Mouse (Mus musculus) G1E (cell line): ENCODE results near the gene B3galnt2. TPM values are rescaled to one million over a fixed set of nuclear protein-coding genes. Genes with fewer than 3 reads are reported as not detected.
A peak's percentile ranks its signal among the peaks of the same experiment; 100 is the strongest.
"Not testable (repeated sequence)": the region's sequence is repeated elsewhere in the genome, so short reads cannot be mapped to it uniquely, and the experiment has no call there.

Experiments used
- ATAC-seq: 2 replicates; pipeline ENCODE4 v1.8.0; 2016; ENCODE audit warnings: mild to moderate bottlenecking; ENCODE audit not compliant: insufficient number of reproducible peaks, poor library complexity, low FRiP score, severe bottlenecking; ENCODE audit errors: extremely low read depth
- DNase-seq: peaks from one replicate; pipeline ENCODE4 v3.0.0; 2012; ENCODE audit warnings: low spot score
- H3K27me3 ChIP-seq: 2 replicates; pipeline ENCODE4 v1.6.1; 2012; ENCODE audit warnings: mild to moderate bottlenecking, low read length, inconsistent platforms; ENCODE audit not compliant: insufficient read depth
- H3K36me3 ChIP-seq: replicated peaks from 2 replicates; pipeline ENCODE3; 2012; ENCODE audit warnings: mild to moderate bottlenecking, inconsistent platforms
- H3K4me1 ChIP-seq: 2 replicates; pipeline ENCODE4 v1.6.1; 2012; ENCODE audit warnings: low read depth, low read length, inconsistent platforms, mixed read lengths; ENCODE audit not compliant: insufficient read depth
- H3K4me3 ChIP-seq: 2 replicates; pipeline ENCODE4 v1.5.1; 2012; ENCODE audit warnings: low read depth, mild to moderate bottlenecking, inconsistent platforms, low read length, moderate library complexity, mixed read lengths
- H3K9me3 ChIP-seq: replicated peaks from 2 replicates; pipeline ENCODE4 v1.6.1; 2012; ENCODE audit warnings: inconsistent platforms
- CTCF ChIP-seq: IDR thresholded peaks from 2 replicates; pipeline ENCODE4 v1.5.1; 2012; ENCODE audit warnings: low read depth, low read length, inconsistent platforms, mixed read lengths
- GATA1 ChIP-seq: IDR thresholded peaks from 2 replicates; pipeline ENCODE4 v1.6.1; 2012; ENCODE audit warnings: borderline replicate concordance, low read length, inconsistent platforms, mixed read lengths
- GATA2 ChIP-seq: IDR thresholded peaks from 2 replicates; pipeline ENCODE4 v1.6.1; 2012; ENCODE audit warnings: low read depth, low read length, inconsistent platforms, borderline replicate concordance
- POLR2AphosphoS5 ChIP-seq: IDR thresholded peaks from 2 replicates; pipeline ENCODE4 v1.6.1; 2012; ENCODE audit warnings: low read depth, low read length, inconsistent platforms; ENCODE audit not compliant: insufficient replicate concordance
- TAL1 ChIP-seq: conservative IDR thresholded peaks from 2 replicates; pipeline ENCODE4 v1.6.1; 2012; ENCODE audit warnings: low read depth, low read length, inconsistent platforms, mixed read lengths
- polyA plus RNA-seq: library from polyadenylated mRNA; stranded (reverse); fragments of >175 nt; gene quantifications from 2 replicates; pipeline ENCODE4 v1.2.3, GENCODE M21; 2012
- total RNA-seq, 2 experiments: library from RNA; stranded (forward) in 1 of 2; stranded (reverse) in 1 of 2; fragments of 200-1000 nt in 1 of 2; fragments of >200 nt in 1 of 2; fragmentation: Nextera tagmentation in 1 of 2; gene quantifications; 2 replicates each; pipeline ENCODE4 v1.2.3; 2014 to 2017

Gene B3galnt2
- total and polyA plus RNA-seq, 3 experiments: 59.1 to 101 (median 73.3) TPM

DNA sequence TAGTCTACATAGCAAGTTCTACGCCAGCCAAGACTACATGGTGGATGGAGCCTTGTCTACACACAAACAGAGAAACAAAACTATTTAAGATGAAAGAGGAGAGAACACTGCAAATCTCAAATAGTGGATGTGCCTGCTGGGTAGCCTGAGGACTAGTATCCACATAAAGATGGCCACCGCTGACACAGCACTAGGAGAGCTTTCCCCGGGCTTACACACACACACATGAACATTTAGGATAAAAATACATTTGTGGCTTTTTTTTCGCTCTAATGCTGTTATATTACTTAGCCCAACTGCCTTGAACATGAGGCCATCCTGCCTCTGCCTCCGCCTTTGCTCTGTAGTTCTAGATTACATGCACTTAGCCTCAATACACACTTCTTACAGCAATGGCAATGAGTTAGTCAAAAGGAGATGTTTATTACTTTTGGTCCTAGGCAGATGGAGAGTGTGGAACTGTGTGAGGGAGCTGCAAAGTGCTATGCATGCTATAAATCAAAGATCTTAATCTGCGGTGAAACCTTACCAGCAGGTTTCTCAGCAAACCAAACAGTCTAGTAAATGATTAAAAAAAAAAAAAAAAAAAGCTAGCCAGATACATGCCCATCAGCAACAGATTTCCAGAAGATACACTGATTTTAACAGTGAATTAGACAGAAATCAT lies 72.0 kb downstream of the B3galnt2 start:
- TF ChIP-seq TAL1 (no peak), GATA2 (no peak), CTCF (no peak), POLR2AphosphoS5 (no peak), GATA1 (no peak)
- ATAC-seq (no peak), DNase-seq (no peak)
- Histone ChIP-seq H3K4me3 (no peak overlapping the region), H3K4me1 (peaks cover 28% of the 10 kb centered on the region), H3K27me3 (no peaks in the 10 kb centered on the region), H3K9me3 (no peaks in the 10 kb centered on the region), H3K36me3 (peaks cover 52% of the 10 kb centered on the region)

- Histone ChIP-seq H3K4me3 (no peak overlapping the region), H3K36me3 (peaks cover 35% of the 10 kb centered on the region), H3K4me1 (peaks cover 57% of the 10 kb centered on the region), H3K9me3 (no peaks in the 10 kb centered on the region), H3K27me3 (no peaks in the 10 kb centered on the region)
- TF ChIP-seq POLR2AphosphoS5: no peak
- peak; percentile 33; the same call in 1 of the 2 replicates for TF ChIP-seq TAL1
- peak; percentile 81 for ATAC-seq
- DNase-seq: no peak
These were observed 79.2 kb downstream of the B3galnt2 start for GRCm38 (mm10) chr13:14033309-14034072.

DNA sequence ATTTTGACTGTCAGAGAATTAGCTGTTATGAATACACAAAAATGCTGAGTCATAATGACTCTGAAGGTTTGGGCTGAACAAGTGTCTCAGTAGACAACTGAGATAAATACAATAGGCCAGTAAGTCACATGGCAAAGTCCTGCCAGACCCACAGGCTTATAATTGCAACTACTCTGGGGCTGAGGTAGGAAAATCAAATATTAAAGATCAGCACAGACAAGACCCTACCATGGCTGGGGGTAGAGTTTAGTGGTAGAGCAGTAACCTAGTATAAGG lies 79.7 kb downstream of the B3galnt2 start:
- ATAC-seq (peak; percentile 81), DNase-seq (peak; percentile 46)
- peaks cover 32% of the 10 kb centered on the region for H3K36me3 ChIP-seq

GRCm38 (mm10) chr13:14035352-14035751 lies 81.1 kb downstream of the B3galnt2 start:
- Histone ChIP-seq H3K4me1 (peaks cover 56% of the 10 kb centered on the region), H3K36me3 (peaks cover 19% of the 10 kb centered on the region)
- H3K27me3 ChIP-seq, DNase-seq, H3K4me3 ChIP-seq, H3K9me3 ChIP-seq, ATAC-seq: not testable (repeated sequence)

More for the DNA sequence above, 79.7 kb downstream of the B3galnt2 start:
- no peak overlapping the region; the same call in 1 of the 2 replicates for H3K4me3 ChIP-seq
- peaks cover 61% of the 10 kb centered on the region for H3K4me1 ChIP-seq
- no peaks in the 10 kb centered on the region for H3K9me3 ChIP-seq
- H3K27me3 ChIP-seq: no peaks in the 10 kb centered on the region
- no peak for TF ChIP-seq POLR2AphosphoS5
- TF ChIP-seq GATA1: no peak
- no peak for TF ChIP-seq CTCF
- TF ChIP-seq GATA2: no peak
- TF ChIP-seq TAL1: no peak

- Histone ChIP-seq H3K4me1 (peaks cover 58% of the 10 kb centered on the region), H3K36me3 (peaks cover 15% of the 10 kb centered on the region), H3K27me3 (no peaks in the 10 kb centered on the region), H3K4me3 (no peak overlapping the region), H3K9me3 (no peaks in the 10 kb centered on the region)
- DNase-seq (no peak), ATAC-seq (no peak)
- TF ChIP-seq POLR2AphosphoS5 (no peak), CTCF (no peak), GATA1 (no peak), GATA2 (no peak), TAL1 (no peak)
These were observed 81.8 kb downstream of the B3galnt2 start for GRCm38 (mm10) chr13:14035875-14036630.

- no peak for DNase-seq
- TF ChIP-seq GATA1: no peak
- TF ChIP-seq CTCF: no peak
- no peak for TF ChIP-seq TAL1
- TF ChIP-seq POLR2AphosphoS5: no peak
- no peak for TF ChIP-seq GATA2
- H3K4me3 ChIP-seq: peak overlapping the region; percentile 87
- no peaks in the 10 kb centered on the region for H3K27me3 ChIP-seq
- peaks cover 42% of the 10 kb centered on the region for H3K4me1 ChIP-seq
- no peak for ATAC-seq
- peaks cover 10% of the 10 kb centered on the region for H3K36me3 ChIP-seq
- no peaks in the 10 kb centered on the region for H3K9me3 ChIP-seq
These were observed 84.6 kb downstream of the B3galnt2 start for GRCm38 (mm10) chr13:14038911-14039291.
